Mouse (Mus musculus) bone marrow macrophage, adult 2 months (primary cell): ENCODE results near the gene Pcsk2.

Source experiments
- CTCF ChIP-seq: IDR thresholded peaks from 2 replicates; pipeline ENCODE4 v1.5.1; 2012; ENCODE audit warnings: low read depth, mild to moderate bottlenecking, low read length, moderate library complexity
- POLR2A ChIP-seq: IDR thresholded peaks from 2 replicates; pipeline ENCODE4 v1.6.1; 2012; ENCODE audit warnings: mild to moderate bottlenecking, low read depth, low read length, borderline replicate concordance

DNA sequence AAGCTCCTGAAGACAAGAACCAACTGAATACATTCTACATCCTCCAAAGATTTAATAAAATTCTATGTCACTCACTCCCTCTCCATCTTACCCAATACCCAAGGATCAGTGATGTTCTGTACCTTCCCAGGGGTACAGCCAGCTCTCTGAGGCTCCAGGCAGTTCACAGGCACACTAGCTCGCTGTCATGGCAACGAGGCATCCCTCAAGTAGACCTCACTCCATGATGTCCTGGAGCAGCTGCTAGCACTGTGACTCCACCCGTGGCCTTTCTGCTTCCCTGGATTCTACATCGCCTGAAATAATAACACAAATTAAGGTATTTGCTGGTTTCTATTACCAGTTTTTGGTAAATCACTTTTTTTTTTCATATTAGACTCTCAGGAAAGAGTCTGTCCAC lies 111.0 kb downstream of the Pcsk2 start:
- TF ChIP-seq CTCF (no peak), POLR2A (no peak)
